Mouse (Mus musculus) pancreas, adult 10 weeks (tissue): ENCODE data around the gene Zmynd10. TPM values are rescaled to one million over a fixed set of nuclear protein-coding genes. Genes with fewer than 3 reads are reported as not detected.

ENCODE experiments used
- polyA plus RNA-seq: library from polyadenylated mRNA; stranded (reverse); fragments of 350-450 nt; fragmentation: Illumina TruSeq; extraction: RNeasy Lipid Tissue Mini Kit (QIAGEN cat#74804); gene quantifications from one replicate; pipeline ENCODE4 v1.2.3, GENCODE M21; 2015; ENCODE audit warnings: low read depth, low replicate concordance; ENCODE audit not compliant: insufficient read depth

Zmynd10 gene
- not detected for polyA plus RNA-seq

GRCm38 (mm10) chr9:107547026-107547425, at the start of gene Zmynd10:
TSS of gene Zmynd10 (plus strand) at chr9:107547298.

GRCm38 (mm10) chr9:107533791-107534407, 13.2 kb upstream of the Zmynd10 start, which contains the start of gene Tmem115:
TSS of gene Tmem115 (plus strand) at chr9:107533945.

GRCm38 (mm10) chr9:107541474-107542351, 5.4 kb upstream of the Zmynd10 start, which contains the start of the genes Cyb561d2 and Nprl2:
TSS of gene Cyb561d2 (minus strand) at chr9:107542193.
TSS of gene Nprl2 (plus strand) at chr9:107542226.

GRCm38 (mm10) chr9:107551117-107551889, 4.2 kb downstream of the Zmynd10 start, which contains the start of gene Rassf1:
TSS of gene Rassf1 (plus strand) at chr9:107551555.

GRCm38 (mm10) chr9:107563029-107563581, 16.0 kb downstream of the Zmynd10 start, which contains the start of gene Tusc2:
TSS of gene Tusc2 (plus strand) at chr9:107563255.

GRCm38 (mm10) chr9:107567702-107568319, 20.7 kb downstream of the Zmynd10 start, which contains the start of gene Hyal2:
TSS of gene Hyal2 (plus strand) at chr9:107567945.

GRCm38 (mm10) chr9:107576357-107577107, 29.4 kb downstream of the Zmynd10 start, which contains the start of gene Hyal1:
TSS of gene Hyal1 (plus strand) at chr9:107576927.

GRCm38 (mm10) chr9:107578587-107578986, 31.5 kb downstream of the Zmynd10 start, which contains the start of gene Naa80:
TSS of gene Naa80 (plus strand) at chr9:107578887.

GRCm38 (mm10) chr9:107580501-107581317, 33.6 kb downstream of the Zmynd10 start, which contains the start of gene Hyal3:
TSS of gene Hyal3 (plus strand) at chr9:107580818.

GRCm38 (mm10) chr9:107586974-107587832, 40.1 kb downstream of the Zmynd10 start, which contains the start of gene Ifrd2:
TSS of gene Ifrd2 (plus strand) at chr9:107587642.

Other genes with a start within 250 kb of the Zmynd10 start
- 12.6 TPM for gene Hemk1, start 208.9 kb upstream of the Zmynd10 start, polyA plus RNA-seq
- gene 6430571L13Rik, start 206.7 kb upstream of the Zmynd10 start, polyA plus RNA-seq = not detected
- 0.20 TPM for gene Cacna2d2, start 147.7 kb upstream of the Zmynd10 start, polyA plus RNA-seq
- 6.5 TPM for gene Tmem115, start 13.4 kb upstream of the Zmynd10 start, polyA plus RNA-seq
- 2.8 TPM for gene Cyb561d2, start 5.1 kb upstream of the Zmynd10 start, polyA plus RNA-seq
- 5.4 TPM for gene Nprl2, start 5.1 kb upstream of the Zmynd10 start, polyA plus RNA-seq
- gene Rassf1, start 4.3 kb downstream of the Zmynd10 start, polyA plus RNA-seq = 10.7 TPM
- gene Tusc2, start 16.0 kb downstream of the Zmynd10 start, polyA plus RNA-seq = 11.3 TPM
- 12.1 TPM for gene Hyal2, start 20.6 kb downstream of the Zmynd10 start, polyA plus RNA-seq
- gene Hyal1, start 29.6 kb downstream of the Zmynd10 start, polyA plus RNA-seq = 1.7 TPM
- 10.5 TPM for gene Naa80, start 31.6 kb downstream of the Zmynd10 start, polyA plus RNA-seq
- 0.76 TPM for gene Hyal3, start 33.5 kb downstream of the Zmynd10 start, polyA plus RNA-seq
- 23.7 TPM for gene Ifrd2, start 40.3 kb downstream of the Zmynd10 start, polyA plus RNA-seq
- 2.8 TPM for gene Sema3b, start 61.9 kb downstream of the Zmynd10 start, polyA plus RNA-seq
- gene Gnai2, start 88.1 kb downstream of the Zmynd10 start, polyA plus RNA-seq = 76.6 TPM
- 99.2 TPM for gene Slc38a3, start 122.2 kb downstream of the Zmynd10 start, polyA plus RNA-seq
- not detected for gene Gnat1, start 132.4 kb downstream of the Zmynd10 start, polyA plus RNA-seq
- 19.9 TPM for gene Sema3f, start 163.2 kb downstream of the Zmynd10 start, polyA plus RNA-seq
- 36.6 TPM for gene Rbm5, start 223.7 kb downstream of the Zmynd10 start, polyA plus RNA-seq